Mouse (Mus musculus) midbrain, embryonic 16.5 days (tissue): ENCODE measurements at regions not wholly inside any gene's neighbourhood (a gene's known extent, or its start where the extent isn't known, plus 50 kb on each side); places are given as distances from the start of the nearest gene placed in this dataset.

Experiments used
- ATAC-seq: fragments of 200-750 bp; cut with Nextera tagmentation; 2 replicates; pipeline ENCODE4 v1.8.0; 2017; ENCODE audit warnings: moderate TSS enrichment
- H3K27ac ChIP-seq: fragments of 300-500 bp; sonication (generic); 2 replicates; pipeline ENCODE4 v1.5.1; 2014; ENCODE audit warnings: mild to moderate bottlenecking, low read length, mixed read lengths
- H3K27me3 ChIP-seq: fragments of 300-500 bp; sonication (generic); 2 replicates; pipeline ENCODE4 v1.6.1; 2014; ENCODE audit warnings: low read depth, low read length, mixed read lengths; ENCODE audit not compliant: control insufficient read depth, insufficient read depth
- H3K36me3 ChIP-seq: fragments of 300-500 bp; sonication (generic); 2 replicates; pipeline ENCODE4 v1.6.1; 2014; ENCODE audit warnings: mild to moderate bottlenecking, low read length, moderate library complexity, mixed read lengths; ENCODE audit not compliant: control insufficient read depth, insufficient read depth
- H3K4me1 ChIP-seq: fragments of 300-500 bp; sonication (generic); 2 replicates; pipeline ENCODE4 v1.6.1; 2014; ENCODE audit warnings: mild to moderate bottlenecking, low read length, mixed read lengths; ENCODE audit not compliant: control insufficient read depth, insufficient read depth
- H3K4me2 ChIP-seq: fragments of 300-500 bp; sonication (generic); 2 replicates; pipeline ENCODE4 v1.6.1; 2014; ENCODE audit warnings: mild to moderate bottlenecking, low read length, mixed read lengths
- H3K4me3 ChIP-seq: fragments of 300-500 bp; sonication (generic); 2 replicates; pipeline ENCODE4 v1.5.1; 2014; ENCODE audit warnings: low read depth, mild to moderate bottlenecking, low read length, moderate library complexity, mixed read lengths
- H3K9ac ChIP-seq: fragments of 300-500 bp; sonication (generic); 2 replicates; pipeline ENCODE4 v1.6.1; 2014; ENCODE audit warnings: low read depth, low read length, mixed read lengths
- H3K9me3 ChIP-seq: fragments of 300-500 bp; sonication (generic); replicated peaks from 2 replicates; pipeline ENCODE4 v1.6.1; 2014; ENCODE audit warnings: mild to moderate bottlenecking, low read length, mixed read lengths; ENCODE audit not compliant: control insufficient read depth, poor library complexity, severe bottlenecking
- WGBS: fragments of 180-500 bp; shearing (Covaris S2); extraction: QIAGEN DNeasy Blood & Tissue Kit; methylation state at CpG from one replicate; pipeline ENCODE4 v1.1.7; 2014; 5-methylcytosine and 5-hydroxymethylcytosine counted together

GRCm38 (mm10) chr12:61912146-61912545, 389.2 kb downstream of the Lrfn5 start:
- 79% methylated on average over 1 of the region's 1 CpGs for WGBS
- ATAC-seq: no peak
- Histone ChIP-seq H3K9ac (no peak overlapping the region), H3K27ac (no peak overlapping the region), H3K4me1 (no peaks in the 10 kb centered on the region), H3K36me3 (no peaks in the 10 kb centered on the region), H3K9me3 (no peaks in the 10 kb centered on the region), H3K27me3 (no peaks in the 10 kb centered on the region), H3K4me2 (no peak overlapping the region), H3K4me3 (no peak overlapping the region)

- Histone ChIP-seq H3K9ac (no peak overlapping the region), H3K4me1 (no peaks in the 10 kb centered on the region), H3K4me3 (no peak overlapping the region), H3K9me3 (no peaks in the 10 kb centered on the region), H3K4me2 (no peak overlapping the region), H3K27ac (no peak overlapping the region), H3K36me3 (no peaks in the 10 kb centered on the region), H3K27me3 (no peaks in the 10 kb centered on the region)
- WGBS: 3% methylated on average over 1 of the region's 1 CpGs
- no peak for ATAC-seq
Measured at GRCm38 (mm10) chr12:61923331-61923730, 400.4 kb downstream of the Lrfn5 start.

- Histone ChIP-seq H3K27me3 (no peaks in the 10 kb centered on the region), H3K9me3 (no peaks in the 10 kb centered on the region), H3K4me1 (no peaks in the 10 kb centered on the region), H3K4me3 (no peak overlapping the region), H3K4me2 (no peak overlapping the region), H3K27ac (no peak overlapping the region), H3K9ac (no peak overlapping the region), H3K36me3 (no peaks in the 10 kb centered on the region)
- 0 out of 2 replicates have a peak, but pooled peaks have one; percentile 28 for ATAC-seq
Measured at GRCm38 (mm10) chr12:61925266-61925861, 402.4 kb downstream of the Lrfn5 start.
